Mouse (Mus musculus) limb, embryonic 14.5 days (tissue): ENCODE measurements around the gene Olfr62. TPM values are rescaled to one million over a fixed set of nuclear protein-coding genes. Genes with fewer than 3 reads are reported as not detected.

ENCODE experiments used
- ATAC-seq: fragments of 200-750 bp; cut with Nextera tagmentation; 2 replicates; pipeline ENCODE4 v1.8.0; 2017; ENCODE audit warnings: low read depth, moderate number of reproducible peaks, moderate TSS enrichment; ENCODE audit not compliant: low FRiP score
- DNase-seq: peaks from one replicate; pipeline ENCODE4 v3.0.0-alpha.2; 2015; ENCODE audit warnings: low spot score
- H3K27ac ChIP-seq: fragments of 300-500 bp; sonication (generic); replicated peaks from 2 replicates; pipeline ENCODE4 v1.5.1; 2014; ENCODE audit warnings: low read depth, mild to moderate bottlenecking, low read length, moderate library complexity, mixed read lengths
- H3K27me3 ChIP-seq: fragments of 300-500 bp; sonication (generic); 2 replicates; pipeline ENCODE4 v1.6.1; 2014; ENCODE audit warnings: low read length, mixed read lengths; ENCODE audit not compliant: control insufficient read depth, insufficient read depth
- H3K36me3 ChIP-seq: fragments of 300-500 bp; sonication (generic); 2 replicates; pipeline ENCODE4 v1.6.1; 2014; ENCODE audit warnings: mild to moderate bottlenecking, low read length, moderate library complexity, mixed read lengths; ENCODE audit not compliant: control insufficient read depth, insufficient read depth
- H3K4me1 ChIP-seq: fragments of 300-500 bp; sonication (generic); 2 replicates; pipeline ENCODE4 v1.6.1; 2014; ENCODE audit warnings: antibody characterized with exemption, low read length, mixed read lengths; ENCODE audit not compliant: control insufficient read depth, insufficient read depth
- H3K4me2 ChIP-seq: fragments of 300-500 bp; sonication (generic); replicated peaks from 2 replicates; pipeline ENCODE4 v1.6.1; 2014; ENCODE audit warnings: low read depth, mild to moderate bottlenecking, low read length, moderate library complexity; ENCODE audit not compliant: severe bottlenecking
- H3K4me3 ChIP-seq: fragments of 300-500 bp; sonication (generic); replicated peaks from 2 replicates; pipeline ENCODE4 v1.5.1; 2014; ENCODE audit warnings: low read length
- H3K9ac ChIP-seq: fragments of 300-500 bp; sonication (generic); 2 replicates; pipeline ENCODE4 v1.6.1; 2014; ENCODE audit warnings: mild to moderate bottlenecking, low read depth, low read length, moderate library complexity; ENCODE audit not compliant: severe bottlenecking
- H3K9me3 ChIP-seq: fragments of 300-500 bp; sonication (generic); 2 replicates; pipeline ENCODE4 v1.6.1; 2016; ENCODE audit warnings: low read length; ENCODE audit not compliant: control insufficient read depth
- POLR2A ChIP-seq: fragments of 200-500 bp; IDR thresholded peaks from 2 replicates; pipeline ENCODE4 v1.8.0; 2012; ENCODE audit warnings: inconsistent platforms, mild to moderate bottlenecking, moderate library complexity, borderline replicate concordance; ENCODE audit not compliant: insufficient read depth, insufficient read length; ENCODE audit errors: extremely low read depth
- WGBS: fragments of 180-500 bp; shearing (Covaris S2); extraction: QIAGEN DNeasy Blood & Tissue Kit; methylation state at CpG from one replicate; pipeline ENCODE4 v1.1.7; 2014; 5-methylcytosine and 5-hydroxymethylcytosine counted together
- polyA plus RNA-seq, 2 experiments: library from polyadenylated mRNA; depleted of rRNA in 1 of 2; stranded (reverse) in 1 of 2; unstranded in 1 of 2; fragments of >200 nt; fragmentation: Nextera tagmentation in 1 of 2; extraction: Ambion mirVana in 1 of 2; gene quantifications; 2 replicates each; pipeline versions ENCODE4 v1.2.1 to v1.2.3; 2012 to 2014

Olfr62 gene
- polyA plus RNA-seq (2012; rRNA removed) (not detected in 2 replicates), polyA plus RNA-seq (2014; fragmentation: Nextera tagmentation; extraction: Ambion mirVana) (not detected in 2 replicates)

DNA sequence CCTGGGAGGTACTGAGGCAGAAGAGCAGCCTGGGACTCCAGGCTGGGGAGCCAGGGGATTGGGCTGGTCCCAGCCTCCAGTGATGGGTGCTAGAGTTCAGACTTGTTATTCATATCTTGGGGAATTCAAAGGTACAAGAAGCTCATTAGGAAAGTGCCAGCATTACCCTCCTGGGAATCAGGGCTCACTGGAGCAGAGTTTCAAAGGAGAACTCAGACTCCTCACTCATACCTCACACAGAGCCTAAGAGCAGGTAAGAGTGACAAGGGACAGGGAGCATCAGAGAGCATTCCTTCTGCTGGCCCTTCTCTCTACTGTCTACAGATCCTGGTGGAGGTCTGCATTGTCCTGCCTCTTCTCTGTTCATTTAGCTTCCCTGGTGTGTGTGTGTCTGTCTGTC lies at the start of gene Olfr62:
Olfr62 (plus strand) TSS at position 301 of the 400 bp plus-strand sequence.
- no peak within 1 kb of the TSS for H3K27ac ChIP-seq

GRCm38 (mm10) chr4:118609836-118610235 lies 48.9 kb upstream of the Olfr62 start:
- Histone ChIP-seq H3K27ac (no peak overlapping the region), H3K27me3 (no peaks in the 10 kb centered on the region), H3K4me2 (no peak overlapping the region), H3K9me3 (no peaks in the 10 kb centered on the region), H3K9ac (no peak overlapping the region), H3K4me3 (no peak overlapping the region), H3K36me3 (no peaks in the 10 kb centered on the region), H3K4me1 (no peaks in the 10 kb centered on the region)
- TF ChIP-seq POLR2A = no peak
- ATAC-seq (no peak), DNase-seq (no peak)
- 74% methylated on average over 3 of the region's 3 CpGs for WGBS

More for the DNA sequence above, at the start of gene Olfr62:
- Histone ChIP-seq H3K27me3 (no peaks in the 10 kb centered on the region), H3K4me1 (no peaks in the 10 kb centered on the region), H3K9ac (no peak within 1 kb of the TSS), H3K4me3 (no peak within 1 kb of the TSS), H3K9me3 (no peaks in the 10 kb centered on the region), H3K4me2 (no peak within 1 kb of the TSS), H3K36me3 (no peaks in the 10 kb centered on the region)
- DNase-seq = no peak
- no peak for TF ChIP-seq POLR2A
- no peak for ATAC-seq

DNA sequence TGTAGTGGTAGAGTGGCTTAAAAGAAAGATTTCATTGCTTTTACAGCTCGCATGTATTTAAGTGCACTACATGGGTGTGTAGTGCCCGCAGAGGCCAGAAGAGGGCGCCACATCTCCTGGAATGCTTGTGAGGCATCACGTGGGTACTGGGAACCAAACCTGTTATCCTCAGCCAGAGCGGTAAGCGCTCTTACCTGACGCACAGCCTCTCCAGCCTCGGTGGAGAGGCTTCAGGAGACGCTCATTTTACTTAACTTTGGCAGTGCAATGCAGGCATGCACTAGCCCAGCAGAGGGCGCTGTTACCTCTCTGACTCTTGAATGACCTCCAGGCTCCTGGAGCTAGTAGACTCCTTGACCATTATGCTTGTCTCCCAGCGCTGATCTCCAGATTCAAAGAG lies 46.1 kb upstream of the Olfr62 start:
- H3K4me2 ChIP-seq = no peak overlapping the region
- H3K9me3 ChIP-seq = peaks cover 4% of the 10 kb centered on the region; the same call in 1 of the 2 replicates
- no peak overlapping the region for H3K4me3 ChIP-seq
- no peak overlapping the region for H3K27ac ChIP-seq
- H3K9ac ChIP-seq = no peak overlapping the region
- H3K4me1 ChIP-seq = no peaks in the 10 kb centered on the region
- ATAC-seq (no peak), DNase-seq (no peak)
- no peaks in the 10 kb centered on the region for H3K27me3 ChIP-seq
- H3K36me3 ChIP-seq = no peaks in the 10 kb centered on the region
- TF ChIP-seq POLR2A = no peak
- WGBS = 23% methylated on average over 11 of the region's 11 CpGs

- Histone ChIP-seq H3K9me3 (peaks cover 5% of the 10 kb centered on the region; the same call in 1 of the 2 replicates), H3K27ac (no peak overlapping the region), H3K9ac (no peak overlapping the region), H3K4me1 (no peaks in the 10 kb centered on the region), H3K27me3 (no peaks in the 10 kb centered on the region), H3K4me3 (no peak overlapping the region), H3K4me2 (no peak overlapping the region), H3K36me3 (no peaks in the 10 kb centered on the region)
- ATAC-seq = no peak
- no peak for TF ChIP-seq POLR2A
- DNase-seq = no peak
- WGBS = 84% methylated on average over 11 of the region's 11 CpGs
These were observed 43.3 kb upstream of the Olfr62 start for GRCm38 (mm10) chr4:118615412-118615811.

- Histone ChIP-seq H3K9me3 (peaks cover 5% of the 10 kb centered on the region; the same call in 1 of the 2 replicates), H3K9ac (peak within 1 kb of the TSS; percentile 77), H3K36me3 (peaks cover 26% of the 10 kb centered on the region), H3K27ac (peak within 1 kb of the TSS; percentile 58; the same call in 1 of the 2 replicates), H3K4me2 (peak within 1 kb of the TSS; percentile 87), H3K4me3 (peak within 1 kb of the TSS; percentile 82), H3K4me1 (peaks cover 9% of the 10 kb centered on the region; the same call in 1 of the 2 replicates), H3K27me3 (no peaks in the 10 kb centered on the region)
- 0 out of 2 replicates have a peak, but pooled peaks have one; percentile 29 for TF ChIP-seq POLR2A
- under 1% methylated on average over 39 of the region's 41 CpGs for WGBS
- ATAC-seq (peak; percentile 93), DNase-seq (peak; percentile 96)
These were observed 38.3 kb upstream of the Olfr62 start, which contains the start of the genes Cfap57 and Ebna1bp2 for GRCm38 (mm10) chr4:118620279-118620966. Gene Cfap57, minus strand, starts transcription at chr4:118620777. Gene Ebna1bp2, plus strand, starts transcription at chr4:118620799.
